16 mouse cellular contexts compared by ENCODE assay signal in the genomic region with DNA sequence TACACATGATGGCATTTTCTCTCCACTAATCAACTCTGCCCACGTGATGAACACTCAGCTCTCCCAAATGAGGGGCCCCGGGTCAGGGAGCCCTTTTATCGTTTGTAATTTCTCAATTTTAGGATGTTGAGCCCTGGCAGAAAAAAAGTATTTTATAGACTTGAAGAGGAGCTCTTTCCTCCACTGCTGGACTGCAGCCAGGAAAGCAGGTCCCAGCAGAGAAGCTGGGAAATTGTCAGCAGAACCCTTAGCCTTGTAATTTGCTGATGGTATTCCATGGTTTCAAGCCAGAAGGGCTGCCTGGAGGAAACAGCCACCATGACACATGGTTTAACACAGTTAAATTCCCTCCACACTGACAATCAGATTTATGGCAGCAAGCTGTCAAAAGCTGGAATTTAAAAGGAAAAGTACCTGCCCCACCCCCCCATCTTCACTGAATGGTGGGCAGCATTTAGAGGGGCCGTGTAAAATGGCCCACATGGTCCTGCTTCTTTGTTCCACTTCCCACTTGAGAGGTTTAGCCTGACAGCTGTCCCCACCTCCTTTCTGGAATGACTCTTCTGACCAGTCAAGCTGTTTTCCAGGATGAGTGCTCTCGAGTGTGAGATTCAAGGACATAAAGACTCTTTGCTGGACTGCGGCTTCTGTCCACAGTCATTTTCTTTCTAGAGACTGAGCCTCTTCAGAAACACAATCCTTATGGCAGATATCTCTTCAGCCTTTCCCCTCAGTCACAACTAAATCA. TPM values are rescaled to one million over a fixed set of nuclear protein-coding genes. Genes with fewer than 3 reads are reported as not detected.
"Had no signal": no experiment of that assay in that cellular context is flagged by ENCODE, and none has a peak within 500 bp of the region (broad histone marks: within the 10 kb centered on the region; RNA-seq: fewer than 3 reads in every experiment).

No protein-coding gene starts in this region.

- H3K9ac ChIP-seq: limb, embryonic 13.5 days; liver, embryonic 14.5 days; midbrain, embryonic 13.5 days; neural tube, embryonic 15.5 days had no signal

- H3K4me2 ChIP-seq: limb, embryonic 13.5 days; midbrain, embryonic 13.5 days; neural tube, embryonic 15.5 days had no signal

- H3K9me3 ChIP-seq: limb, embryonic 13.5 days; midbrain, embryonic 13.5 days; neural tube, embryonic 15.5 days had no signal

- H3K4me3 ChIP-seq: limb, embryonic 13.5 days; midbrain, embryonic 13.5 days; myocyte; neural tube, embryonic 15.5 days had no signal

- H3K27me3 ChIP-seq: limb, embryonic 13.5 days; midbrain, embryonic 13.5 days; neural tube, embryonic 15.5 days had no signal

- H3K4me1 ChIP-seq: limb, embryonic 13.5 days; midbrain, embryonic 13.5 days; neural tube, embryonic 15.5 days had no signal

- ATAC-seq: midbrain, embryonic 13.5 days had no signal

- H3K27ac ChIP-seq: kidney, postnatal 0 days; limb, embryonic 13.5 days; liver, embryonic 14.5 days; midbrain, embryonic 13.5 days; neural tube, embryonic 15.5 days; stomach, postnatal 0 days had no signal

- DNase-seq: kidney, adult 11 months; kidney, adult 9 months; kidney, postnatal 36 days; layer of hippocampus, adult 9-11 months; layer of hippocampus, postnatal 36 days; right cerebral cortex, adult 18-20 months; thymus, postnatal 36 days had no signal

RNA-seq across cellular contexts. Expression of a gene that starts 1.4 kb away (rescaled TPM):
- polyA plus RNA-seq: kidney, postnatal 0 days; limb, embryonic 13.5 days; midbrain, embryonic 13.5 days; neural tube, embryonic 11.5 days; neural tube, embryonic 15.5 days; stomach, postnatal 0 days; thymus, postnatal 0 days had no signal
